Mouse (Mus musculus) left cerebral cortex, postnatal 25 days (tissue): ENCODE data around the gene Gm9844. TPM values are rescaled to one million over a fixed set of nuclear protein-coding genes. Genes with fewer than 3 reads are reported as not detected.
A peak's percentile ranks its signal among the peaks of the same experiment; 100 is the strongest.
"Not testable (repeated sequence)": the region's sequence is repeated elsewhere in the genome, so short reads cannot be mapped to it uniquely, and the experiment has no call there.

Experiments used
- DNase-seq, 2 experiments: peaks; one replicate each; pipeline ENCODE4 v3.0.0; 2022; ENCODE audit warnings: low spot score in 2 of 2, mixed read lengths in 1 of 2
- intact Hi-C: fragments of 180-260 bp; cut with DNase I; formaldehyde crosslinking; loops from one replicate; pipeline ENCODE4 v1.15.1; 2025
- total RNA-seq, 2 experiments: library from RNA; stranded (reverse); gene quantifications; 2 replicates each; pipeline ENCODE4 v1.2.3; 2021

Gm9844 gene
- total RNA-seq, 2 experiments from 2014 or later, result 1.7 to 2.1 TPM

- intact Hi-C loops, result loop anchor here (5.0 kb wide), 1 partner anchor 60 kb away; no protein-coding TSS in a partner anchor
- DNase-seq, result no peak
These were observed 30.1 kb downstream of the Gm9844 start for GRCm38 (mm10) chr7:24892125-24892583.

GRCm38 (mm10) chr7:24895749-24896148 is 33.7 kb downstream of the Gm9844 start:
- intact Hi-C loops, DNase-seq: not testable (repeated sequence)

GRCm38 (mm10) chr7:24896269-24896668 is 34.3 kb downstream of the Gm9844 start:
- intact Hi-C loops, result no loop called here

GRCm38 (mm10) chr7:24897224-24897623 is 35.2 kb downstream of the Gm9844 start, which contains the start of gene Cd79a:
Gene Cd79a (plus strand): TSS chr7:24897381.
- no peak for DNase-seq
- intact Hi-C loops, result no loop called here

More at GRCm38 (mm10) chr7:24896269-24896668, 34.3 kb downstream of the Gm9844 start:
- DNase-seq, result no peak

DNA sequence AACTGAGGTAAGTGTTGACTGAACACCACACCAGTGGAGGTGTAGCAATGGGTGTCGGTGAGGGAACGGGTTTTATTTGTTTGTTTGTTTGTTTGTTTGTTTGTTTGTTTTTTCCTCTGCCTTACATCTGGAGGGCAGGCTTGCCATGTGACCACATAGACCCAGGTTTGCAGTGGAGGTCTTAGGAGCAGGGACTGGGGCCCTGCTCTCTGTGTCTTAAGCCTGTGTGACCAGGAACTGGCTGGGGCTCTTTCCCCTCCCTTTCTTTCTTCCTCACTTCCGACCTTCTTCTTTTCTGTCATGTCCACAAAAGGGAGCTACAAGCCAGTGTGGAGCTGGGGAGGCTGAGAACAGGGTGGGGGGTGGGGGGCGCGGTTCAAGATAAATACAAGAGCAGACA is 35.9 kb downstream of the Gm9844 start:
- intact Hi-C loops, result no loop called here
- no peak for DNase-seq

- intact Hi-C loops, result loop anchor here (5.0 kb wide), 1 partner anchor 181 kb away; no protein-coding TSS in a partner anchor
- no peak for DNase-seq
These were observed 39.1 kb downstream of the Gm9844 start for GRCm38 (mm10) chr7:24901114-24901513.

DNA sequence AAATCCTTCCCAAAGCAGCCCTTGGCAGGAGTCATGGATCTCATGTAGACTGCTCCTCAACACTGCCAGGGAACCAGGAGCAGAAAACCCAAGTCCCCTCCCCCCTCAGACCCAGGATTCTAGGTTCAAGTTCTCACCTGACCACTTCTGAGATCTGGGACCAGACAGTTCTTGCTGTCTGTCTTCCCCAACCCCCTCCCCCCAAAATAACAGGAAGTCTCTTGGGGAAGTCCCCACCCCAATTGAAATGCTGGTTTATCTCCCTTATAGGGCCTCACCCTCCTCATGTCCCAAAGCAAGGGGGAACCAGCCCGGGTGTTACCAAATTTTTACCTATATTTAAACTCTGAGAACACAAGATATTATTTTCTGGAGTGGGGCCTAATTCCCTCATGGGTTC is 39.8 kb downstream of the Gm9844 start:
- no peak for DNase-seq
- intact Hi-C loops, result loop anchor here (2.0 to 5.0 kb wide), 2 partner anchors 69 to 180 kb away; no protein-coding TSS in a partner anchor

DNA sequence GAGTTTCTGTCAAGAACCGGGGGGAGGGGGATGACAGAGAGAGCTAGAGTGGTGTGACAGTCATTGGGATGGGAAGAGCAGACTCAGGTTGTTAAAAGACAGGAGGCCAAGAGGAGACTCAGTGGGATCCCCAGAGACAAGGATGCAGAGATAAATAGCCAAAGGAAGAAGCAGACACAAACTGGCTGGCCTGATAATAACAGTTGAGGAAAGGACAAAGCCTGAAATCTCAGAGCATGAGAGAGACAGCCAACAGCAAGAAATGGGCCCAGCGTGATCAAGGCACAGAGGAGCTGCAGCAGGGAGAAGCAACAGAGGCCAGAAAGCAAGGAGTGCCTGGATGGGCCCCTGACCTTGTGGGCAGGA is 40.2 kb downstream of the Gm9844 start:
- DNase-seq, result no peak
- intact Hi-C loops, result loop anchor here (2.0 to 5.0 kb wide), 2 partner anchors 69 to 180 kb away; no protein-coding TSS in a partner anchor

DNA sequence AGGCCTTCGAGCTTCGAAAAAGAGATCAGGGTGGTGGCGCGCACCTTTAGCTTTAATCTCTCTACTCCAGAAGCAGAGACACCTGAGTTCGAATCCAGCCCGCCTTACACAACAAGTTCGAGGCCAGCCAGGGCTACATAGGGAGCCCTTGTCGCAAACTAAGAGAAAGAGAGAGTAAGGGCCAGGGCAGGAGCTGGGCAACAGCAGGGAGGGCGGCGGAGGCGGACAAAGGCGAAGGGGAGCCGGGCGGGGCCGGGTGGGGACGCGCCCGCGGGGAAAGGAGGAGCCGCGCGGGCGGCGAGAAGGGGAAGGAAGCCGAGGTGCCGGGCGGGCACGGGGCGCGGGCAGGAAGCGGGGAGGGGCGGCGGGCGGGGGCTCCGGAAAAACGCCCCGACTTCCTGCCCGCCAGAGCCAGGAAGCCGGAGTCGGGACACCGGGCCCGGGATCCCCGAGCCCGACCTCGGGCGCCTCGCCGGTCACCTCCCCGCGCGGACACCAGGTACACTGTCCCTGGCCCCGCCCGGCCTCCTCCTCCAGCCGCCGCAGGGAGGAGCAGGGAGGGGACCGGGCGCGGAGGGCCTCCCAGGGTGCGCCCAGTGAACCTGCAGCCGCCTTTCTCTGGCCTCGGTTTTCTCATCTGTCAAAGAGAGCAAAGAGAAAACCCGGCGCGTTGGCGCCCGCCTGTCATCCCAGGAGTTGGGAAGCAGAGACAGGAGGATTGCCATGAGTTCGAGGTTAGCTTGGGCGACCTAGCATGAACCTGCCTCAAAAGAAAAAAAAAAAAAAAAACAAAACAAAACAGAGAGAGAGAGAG is 40.8 kb downstream of the Gm9844 start, which contains the start of gene Arhgef1:
Arhgef1 (plus strand) TSS at position 283 of the 814 bp plus-strand sequence.
- intact Hi-C loops, result loop anchor here (2.0 to 5.0 kb wide), 2 partner anchors 68 to 179 kb away; no protein-coding TSS in a partner anchor
- DNase-seq, result peak; percentile 27

GRCm38 (mm10) chr7:24903444-24903825 is 41.4 kb downstream of the Gm9844 start:
- DNase-seq, result no peak
- intact Hi-C loops, result loop anchor here (2.0 to 5.0 kb wide), 2 partner anchors 67 to 179 kb away; no protein-coding TSS in a partner anchor

DNA sequence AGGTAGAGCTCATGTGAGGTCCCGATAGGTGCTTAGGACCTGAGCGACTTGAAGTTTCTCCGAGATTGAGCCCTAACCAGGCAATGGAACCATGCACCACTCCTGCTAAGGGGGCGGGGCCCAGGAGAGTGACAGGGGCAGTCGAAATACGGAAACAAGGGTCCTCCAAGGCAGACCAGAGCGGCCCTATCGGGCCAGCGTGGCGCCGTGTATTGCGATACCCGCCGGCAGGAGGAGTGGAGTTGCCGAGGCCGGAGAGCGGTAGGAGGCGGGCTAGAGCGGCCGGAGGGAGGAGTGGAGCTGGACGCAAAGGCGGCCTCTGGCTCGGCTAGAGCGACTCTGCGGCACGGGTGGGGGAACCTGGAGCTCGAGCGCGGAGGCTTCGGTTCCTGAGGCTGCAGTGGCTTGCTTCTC is 42.1 kb downstream of the Gm9844 start:
- intact Hi-C loops, result loop anchor here (2.0 to 5.0 kb wide), 2 partner anchors 13 to 178 kb away; no protein-coding TSS in a partner anchor

GRCm38 (mm10) chr7:24904936-24905335 is 42.9 kb downstream of the Gm9844 start:
- peak in 1 of 2 experiments; percentile 71 for DNase-seq
- intact Hi-C loops, result loop anchor here (2.0 to 5.0 kb wide), 3 partner anchors 14 to 177 kb away; no protein-coding TSS in a partner anchor

More for the DNA sequence above, 42.1 kb downstream of the Gm9844 start:
- peak; percentile 95 to 99 for DNase-seq

GRCm38 (mm10) chr7:24906551-24906950 is 44.5 kb downstream of the Gm9844 start:
- no peak for DNase-seq
- intact Hi-C loops, result loop anchor here (5.0 kb wide), 1 partner anchor 46 kb away; no protein-coding TSS in a partner anchor

GRCm38 (mm10) chr7:24907211-24907748 is 45.3 kb downstream of the Gm9844 start:
- no peak for DNase-seq
- intact Hi-C loops, result loop anchor here (5.0 kb wide), 1 partner anchor 45 kb away; no protein-coding TSS in a partner anchor

Other genes starting within 250 kb of the Gm9844 start
- gene Lypd3, start 225.7 kb upstream of the Gm9844 start, total RNA-seq, result under 1 TPM; 0.73 to 0.92 TPM
- not detected for gene Tex101, start 185.5 kb upstream of the Gm9844 start, total RNA-seq
- gene BC049730, start 153.0 kb upstream of the Gm9844 start, total RNA-seq, result not detected
- gene Gm4763, start 135.3 kb upstream of the Gm9844 start, total RNA-seq, result not detected
- gene Cd177, start 101.9 kb upstream of the Gm9844 start, total RNA-seq, result not detected
- gene Ceacam10, start 85.0 kb upstream of the Gm9844 start, total RNA-seq, result not detected
- not detected for gene Lypd4, start 7.7 kb downstream of the Gm9844 start, total RNA-seq
- gene Dmrtc2, start 7.8 kb downstream of the Gm9844 start, total RNA-seq, result not detected
- 100 to 1,000 TPM; 446 to 451 TPM for gene Rps19, start 22.2 kb downstream of the Gm9844 start, total RNA-seq
- under 1 TPM; 0.46 to 0.64 TPM for gene Cd79a, start 35.2 kb downstream of the Gm9844 start, total RNA-seq
- gene Arhgef1, start 40.7 kb downstream of the Gm9844 start, total RNA-seq, result 10 to 100 TPM; 70.5 to 79.1 TPM
- not detected for gene Gm4881, start 82.3 kb downstream of the Gm9844 start, total RNA-seq
- 100 to 1,000 TPM; 266 to 283 TPM for gene Rabac1, start 110.5 kb downstream of the Gm9844 start, total RNA-seq
- 1,000 to 10,000 TPM; 1,972 to 2,046 TPM for gene Atp1a3, start 143.7 kb downstream of the Gm9844 start, total RNA-seq
- 100 to 1,000 TPM; 215 to 242 TPM for gene Grik5, start 210.1 kb downstream of the Gm9844 start, total RNA-seq
- gene Zfp574, start 210.4 kb downstream of the Gm9844 start, total RNA-seq, result 10 to 100 TPM; 31.4 to 37.0 TPM